Mouse (Mus musculus): ENCODE results near the gene Tfr2.

DNA sequence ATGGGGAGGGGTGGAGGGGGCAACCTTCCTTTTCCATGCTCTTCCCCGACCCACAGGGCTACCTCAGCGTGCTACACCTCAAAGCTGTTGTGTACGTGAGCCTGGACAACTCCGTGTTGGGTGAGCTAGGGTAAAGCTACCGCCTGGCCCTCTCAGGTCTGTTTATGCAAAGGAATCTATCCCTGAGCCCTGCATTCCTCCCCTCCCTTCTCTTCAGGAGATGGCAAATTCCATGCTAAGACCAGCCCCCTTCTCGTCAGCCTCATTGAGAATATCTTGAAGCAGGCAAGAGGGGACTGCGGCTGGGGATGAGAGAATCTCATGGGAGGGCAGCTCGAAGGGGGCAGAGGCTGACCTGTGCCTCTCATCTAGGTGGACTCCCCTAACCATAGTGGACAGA is 13.1 kb downstream of the Tfr2 start:
- TF ChIP-seq CTCF (IDR thresholded peaks at IDR 0.05; ENCODE audit: borderline replicate concordance, insufficient read depth, low read length): no peak
- no peak for TF ChIP-seq POLR2A (IDR thresholded peaks at IDR 0.05; ENCODE audit: low read depth, low read length)

Data from embryonic fibroblast, embryonic 13.5 days (primary cell).